Mouse (Mus musculus): ENCODE data around the gene Cavin3.

GRCm38 (mm10) chr7:105477433-105477700, 4.7 kb downstream of the Cavin3 start:
- TF ChIP-seq POLR2A (IDR thresholded peaks at IDR 0.05; ENCODE audit: low read depth, low read length), result no peak
- TF ChIP-seq EP300 (IDR thresholded peaks at IDR 0.05; ENCODE audit: low read length), result no peak
- no peak for TF ChIP-seq CTCF (conservative IDR thresholded peaks at IDR 0.05 in 1 of 2, IDR thresholded peaks at IDR 0.05 in 1 of 2; ENCODE audit: low read depth in 2 of 2, low read length in 2 of 2)
- TF ChIP-seq POLR2AphosphoS2 (IDR thresholded peaks at IDR 0.05; ENCODE audit: low read depth, low read length), result no peak
- no peak for TF ChIP-seq HCFC1 (IDR thresholded peaks at IDR 0.05; ENCODE audit: low read depth, low read length)
- TF ChIP-seq ZKSCAN1 (IDR thresholded peaks at IDR 0.05; ENCODE audit: borderline replicate concordance, low read depth, low read length), result no peak
- no peak for TF ChIP-seq JUN (IDR thresholded peaks at IDR 0.05; ENCODE audit: insufficient read depth, low read depth, low read length)

Measured in CH12.LX (cell line).